Mouse (Mus musculus) heart, embryonic 16.5 days (tissue): ENCODE data around the gene Tacc2. TPM values are rescaled to one million over a fixed set of nuclear protein-coding genes. Genes with fewer than 3 reads are reported as not detected.

Experiments used
- ATAC-seq: fragments of 200-750 bp; cut with Nextera tagmentation; replicated peaks from 2 replicates; pipeline ENCODE4 v1.8.0; 2017; ENCODE audit warnings: moderate number of reproducible peaks; ENCODE audit not compliant: insufficient read depth, low FRiP score; ENCODE audit errors: extremely low read depth
- H3K27ac ChIP-seq: fragments of 300-500 bp; sonication (generic); 2 replicates; pipeline ENCODE4 v1.5.1; 2014; ENCODE audit warnings: mild to moderate bottlenecking, low read length, control low read depth, moderate library complexity
- H3K27me3 ChIP-seq: fragments of 300-500 bp; sonication (generic); 2 replicates; pipeline ENCODE4 v1.6.1; 2014; ENCODE audit warnings: low read length, mixed read lengths; ENCODE audit not compliant: control insufficient read depth, insufficient read depth
- H3K36me3 ChIP-seq: fragments of 300-500 bp; sonication (generic); 2 replicates; pipeline ENCODE4 v1.6.1; 2014; ENCODE audit not compliant: control insufficient read depth, insufficient read depth
- H3K4me1 ChIP-seq: fragments of 300-500 bp; sonication (generic); 2 replicates; pipeline ENCODE4 v1.6.1; 2014; ENCODE audit warnings: low read length, mixed read lengths; ENCODE audit not compliant: control insufficient read depth, insufficient read depth
- H3K4me2 ChIP-seq: fragments of 300-500 bp; sonication (generic); 2 replicates; pipeline ENCODE4 v1.6.1; 2014; ENCODE audit warnings: low read depth, mild to moderate bottlenecking, control low read depth, low read length
- H3K4me3 ChIP-seq: fragments of 300-500 bp; sonication (generic); 2 replicates; pipeline ENCODE4 v1.5.1; 2014; ENCODE audit warnings: mild to moderate bottlenecking, control low read depth, low read length
- H3K9ac ChIP-seq: fragments of 300-500 bp; sonication (generic); 2 replicates; pipeline ENCODE4 v1.6.1; 2014; ENCODE audit warnings: low read length, control low read depth
- H3K9me3 ChIP-seq: fragments of 300-500 bp; sonication (generic); replicated peaks from 2 replicates; pipeline ENCODE4 v1.6.1; 2016; ENCODE audit warnings: low read length; ENCODE audit not compliant: control insufficient read depth
- WGBS: fragments of 180-500 bp; shearing (Covaris S2); extraction: QIAGEN DNeasy Blood & Tissue Kit; methylation state at CpG from one replicate; pipeline ENCODE4 v1.1.7; 2014; 5-methylcytosine and 5-hydroxymethylcytosine counted together
- polyA plus RNA-seq: library from polyadenylated mRNA; unstranded; fragments of >200 nt; fragmentation: Nextera tagmentation; extraction: Ambion mirVana; gene quantifications from 2 replicates; pipeline ENCODE4 v1.2.1, GENCODE M21; 2015

The Tacc2 gene
- polyA plus RNA-seq, 1 experiment from 2014 or later, result 47.0 TPM

DNA sequence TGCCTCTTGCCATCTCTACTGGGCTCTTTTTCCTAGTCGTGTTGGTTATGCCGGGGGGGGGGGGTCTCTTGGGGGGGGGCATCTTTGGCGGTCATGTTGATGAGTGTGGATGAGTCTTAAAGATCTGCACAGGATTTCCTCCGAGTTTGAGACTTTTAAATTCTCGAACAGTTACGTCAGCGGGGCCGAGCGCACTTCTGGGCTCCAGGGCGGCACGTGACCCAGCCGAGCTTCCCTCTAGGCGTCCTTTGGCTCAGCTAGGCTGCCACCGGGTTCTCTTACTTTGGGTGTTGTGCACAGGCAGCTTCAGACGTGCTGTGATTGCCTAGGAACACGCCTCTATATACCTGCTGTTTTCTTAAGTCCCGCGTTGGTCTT, 69.5 kb downstream of the Tacc2 start:
- Histone ChIP-seq H3K9ac (peak overlapping the region; percentile 98), H3K27ac (peak overlapping the region; percentile 100), H3K9me3 (no peaks in the 10 kb centered on the region), H3K36me3 (no peaks in the 10 kb centered on the region), H3K4me2 (peak overlapping the region; percentile 86), H3K27me3 (no peaks in the 10 kb centered on the region), H3K4me3 (peak overlapping the region; percentile 80), H3K4me1 (peaks cover 38% of the 10 kb centered on the region)
- peak; percentile 78 for ATAC-seq
- 1% methylated on average over 17 of the region's 18 CpGs for WGBS

GRCm38 (mm10) chr7:130648061-130648460, 70.8 kb downstream of the Tacc2 start:
- peak overlapping the region; percentile 80 for H3K4me3 ChIP-seq
- WGBS, result 52% methylated on average over 4 of the region's 4 CpGs

DNA sequence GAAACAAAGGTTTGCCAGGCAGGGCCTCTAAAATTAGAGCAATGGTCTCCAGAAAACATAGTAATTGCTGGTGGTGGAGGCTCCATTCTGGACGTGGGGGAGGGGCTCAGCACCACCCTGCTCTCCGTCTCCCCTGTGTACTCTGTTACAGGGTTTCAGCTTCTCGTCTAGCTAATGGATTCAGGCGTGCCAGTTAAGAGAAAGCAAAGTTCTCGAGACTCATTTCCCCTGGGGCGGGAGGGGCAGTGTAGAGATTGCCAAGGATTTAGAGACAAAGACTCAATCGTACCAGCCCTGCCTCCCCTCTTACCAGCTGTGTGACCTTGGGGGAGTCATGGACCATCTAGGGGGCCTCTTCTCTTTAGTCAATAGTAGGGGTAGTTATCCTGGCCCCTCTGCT, 72.0 kb downstream of the Tacc2 start:
- H3K4me3 ChIP-seq, result no peak overlapping the region
- H3K9me3 ChIP-seq, result no peaks in the 10 kb centered on the region
- 31% methylated on average over 7 of the region's 7 CpGs for WGBS
- peak overlapping the region; percentile 100 for H3K27ac ChIP-seq
- H3K4me2 ChIP-seq, result peak overlapping the region; percentile 86
- H3K4me1 ChIP-seq, result peaks cover 55% of the 10 kb centered on the region
- no peaks in the 10 kb centered on the region for H3K36me3 ChIP-seq
- no peak for ATAC-seq
- H3K9ac ChIP-seq, result peak overlapping the region; percentile 98
- H3K27me3 ChIP-seq, result no peaks in the 10 kb centered on the region

More at GRCm38 (mm10) chr7:130648061-130648460, 70.8 kb downstream of the Tacc2 start:
- no peaks in the 10 kb centered on the region for H3K9me3 ChIP-seq
- ATAC-seq, result no peak
- H3K4me1 ChIP-seq, result peaks cover 43% of the 10 kb centered on the region
- H3K27ac ChIP-seq, result peak overlapping the region; percentile 100
- H3K9ac ChIP-seq, result peak overlapping the region; percentile 98
- H3K27me3 ChIP-seq, result no peaks in the 10 kb centered on the region
- no peaks in the 10 kb centered on the region for H3K36me3 ChIP-seq
- peak overlapping the region; percentile 86 for H3K4me2 ChIP-seq

GRCm38 (mm10) chr7:130650621-130651020, 73.4 kb downstream of the Tacc2 start:
- H3K9ac ChIP-seq, result no peak overlapping the region
- no peak overlapping the region for H3K4me3 ChIP-seq
- 0 out of 2 replicates have a peak overlapping the region, but pooled peaks have one; percentile 11 for H3K27ac ChIP-seq
- no peak overlapping the region for H3K4me2 ChIP-seq
- no peak for ATAC-seq
- peaks cover 68% of the 10 kb centered on the region for H3K4me1 ChIP-seq
- no peaks in the 10 kb centered on the region for H3K9me3 ChIP-seq
- no peaks in the 10 kb centered on the region for H3K27me3 ChIP-seq
- WGBS, result 79% methylated on average over 5 of the region's 5 CpGs
- H3K36me3 ChIP-seq, result no peaks in the 10 kb centered on the region

GRCm38 (mm10) chr7:130653036-130653555, 75.9 kb downstream of the Tacc2 start:
- Histone ChIP-seq H3K9me3 (no peaks in the 10 kb centered on the region), H3K4me1 (peaks cover 85% of the 10 kb centered on the region), H3K4me3 (no peak overlapping the region), H3K27me3 (no peaks in the 10 kb centered on the region), H3K4me2 (no peak overlapping the region), H3K36me3 (no peaks in the 10 kb centered on the region), H3K27ac (peak overlapping the region; percentile 83; the same call in 1 of the 2 replicates), H3K9ac (no peak overlapping the region)
- ATAC-seq, result no peak
- WGBS, result 72% methylated on average over 6 of the region's 6 CpGs

- no peak overlapping the region for H3K4me2 ChIP-seq
- no peaks in the 10 kb centered on the region for H3K27me3 ChIP-seq
- WGBS, result 19% methylated on average over 2 of the region's 2 CpGs
- peaks cover 1% of the 10 kb centered on the region; the same call in 1 of the 2 replicates for H3K36me3 ChIP-seq
- no peak overlapping the region for H3K4me3 ChIP-seq
- H3K9me3 ChIP-seq, result no peaks in the 10 kb centered on the region
- peak overlapping the region; percentile 83 for H3K27ac ChIP-seq
- H3K4me1 ChIP-seq, result peaks cover 70% of the 10 kb centered on the region
- ATAC-seq, result peak; percentile 79
- H3K9ac ChIP-seq, result peak overlapping the region; percentile 23; the same call in 1 of the 2 replicates
These were observed 77.3 kb downstream of the Tacc2 start for GRCm38 (mm10) chr7:130654562-130654961.

- Histone ChIP-seq H3K9me3 (no peaks in the 10 kb centered on the region), H3K27me3 (no peaks in the 10 kb centered on the region), H3K4me1 (peaks cover 66% of the 10 kb centered on the region), H3K9ac (peak overlapping the region; percentile 27), H3K4me2 (no peak overlapping the region), H3K27ac (peak overlapping the region; percentile 72), H3K36me3 (peaks cover 4% of the 10 kb centered on the region; the same call in 1 of the 2 replicates), H3K4me3 (no peak overlapping the region)
- 78% methylated on average over 8 of the region's 8 CpGs for WGBS
- no peak for ATAC-seq
These were observed 79.7 kb downstream of the Tacc2 start for GRCm38 (mm10) chr7:130656965-130657364.

DNA sequence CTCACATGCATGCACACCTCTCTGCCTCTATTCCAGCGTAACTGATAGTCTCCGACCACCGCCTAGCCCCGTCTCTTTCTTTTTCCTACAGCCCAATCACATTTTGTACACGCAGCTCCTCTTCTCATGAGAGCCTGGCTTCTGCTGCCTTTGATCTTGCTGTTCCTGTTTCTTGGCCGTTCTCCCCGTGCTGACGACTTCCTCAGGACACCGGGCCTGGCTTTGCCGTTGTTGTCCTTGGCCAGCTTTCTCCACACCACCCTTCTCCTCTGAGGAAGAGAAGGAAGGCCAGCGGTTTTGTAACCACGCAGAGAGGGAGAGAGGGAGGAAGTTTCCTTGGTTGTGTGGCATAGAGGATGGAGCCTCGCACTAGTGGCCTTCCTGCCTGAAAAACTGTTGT, 80.5 kb downstream of the Tacc2 start:
- WGBS, result 46% methylated on average over 13 of the region's 13 CpGs
- peak overlapping the region; percentile 47 for H3K27ac ChIP-seq

GRCm38 (mm10) chr7:130659129-130659528, 81.9 kb downstream of the Tacc2 start:
- ATAC-seq, result no peak
- peaks cover 55% of the 10 kb centered on the region for H3K4me1 ChIP-seq
- H3K27ac ChIP-seq, result no peak overlapping the region
- H3K36me3 ChIP-seq, result peaks cover 15% of the 10 kb centered on the region
- H3K9ac ChIP-seq, result no peak overlapping the region
- H3K9me3 ChIP-seq, result 0 out of 2 replicates have a peak, but pooled peaks cover 4% of the 10 kb centered on the region
- no peaks in the 10 kb centered on the region for H3K27me3 ChIP-seq
- WGBS, result 84% methylated on average over 5 of the region's 5 CpGs
- no peak overlapping the region for H3K4me2 ChIP-seq
- H3K4me3 ChIP-seq, result no peak overlapping the region

More for the DNA sequence above, 80.5 kb downstream of the Tacc2 start:
- Histone ChIP-seq H3K9ac (no peak overlapping the region), H3K36me3 (peaks cover 4% of the 10 kb centered on the region; the same call in 1 of the 2 replicates), H3K27me3 (no peaks in the 10 kb centered on the region), H3K4me3 (no peak overlapping the region), H3K4me1 (peaks cover 69% of the 10 kb centered on the region), H3K9me3 (no peaks in the 10 kb centered on the region), H3K4me2 (no peak overlapping the region)
- ATAC-seq, result no peak
